Mouse (Mus musculus): ENCODE measurements at regions not wholly inside any gene's neighbourhood (a gene's known extent, or its start where the extent isn't known, plus 50 kb on each side); places are given as distances from the start of the nearest gene placed in this dataset.

GRCm38 (mm10) chr14:123219590-123219989 is 235.8 kb upstream of the Tmtc4 start:
- Histone ChIP-seq H3K4me1 (replicated peaks; ENCODE audit: control insufficient read depth, insufficient read depth, low read length) (no peaks in the 10 kb centered on the region), H3K4me2 (replicated peaks; ENCODE audit: low read depth) (no peak overlapping the region), H3K36me3 (ENCODE audit: control insufficient read depth, insufficient read depth) (no peaks in the 10 kb centered on the region), H3K27ac (ENCODE audit: low read depth, low read length) (no peak overlapping the region), H3K27me3 (replicated peaks; ENCODE audit: control insufficient read depth, insufficient read depth, low read length) (no peaks in the 10 kb centered on the region), H3K9ac (ENCODE audit: low read depth, low read length) (no peak overlapping the region), H3K9me3 (ENCODE audit: control insufficient read depth) (no peaks in the 10 kb centered on the region), H3K4me3 (ENCODE audit: low read depth, low read length) (no peak overlapping the region)
- no peak for ATAC-seq
- TF ChIP-seq CTCF (IDR thresholded peaks at IDR 0.05; ENCODE audit: low read depth): no peak
- WGBS: 83% methylated on average over 1 of the region's 1 CpGs

GRCm38 (mm10) chr14:123210241-123210640 is 226.4 kb upstream of the Tmtc4 start:
- WGBS: 83% methylated on average over 3 of the region's 3 CpGs
- Histone ChIP-seq H3K27ac (ENCODE audit: low read depth, low read length) (no peak overlapping the region), H3K4me1 (replicated peaks; ENCODE audit: control insufficient read depth, insufficient read depth, low read length) (no peaks in the 10 kb centered on the region), H3K27me3 (replicated peaks; ENCODE audit: control insufficient read depth, insufficient read depth, low read length) (no peaks in the 10 kb centered on the region), H3K36me3 (ENCODE audit: control insufficient read depth, insufficient read depth) (no peaks in the 10 kb centered on the region), H3K4me2 (replicated peaks; ENCODE audit: low read depth) (no peak overlapping the region), H3K9ac (ENCODE audit: low read depth, low read length) (no peak overlapping the region), H3K9me3 (ENCODE audit: control insufficient read depth) (no peaks in the 10 kb centered on the region), H3K4me3 (ENCODE audit: low read depth, low read length) (no peak overlapping the region)
- no peak for TF ChIP-seq CTCF (IDR thresholded peaks at IDR 0.05; ENCODE audit: low read depth)
- no peak for ATAC-seq

GRCm38 (mm10) chr14:123202848-123203247 is 219.0 kb upstream of the Tmtc4 start:
- no peak for TF ChIP-seq CTCF (IDR thresholded peaks at IDR 0.05; ENCODE audit: low read depth)
- Histone ChIP-seq H3K4me2 (replicated peaks; ENCODE audit: low read depth) (no peak overlapping the region), H3K36me3 (ENCODE audit: control insufficient read depth, insufficient read depth) (no peaks in the 10 kb centered on the region), H3K9me3 (ENCODE audit: control insufficient read depth) (no peaks in the 10 kb centered on the region), H3K4me1 (replicated peaks; ENCODE audit: control insufficient read depth, insufficient read depth, low read length) (no peaks in the 10 kb centered on the region), H3K4me3 (ENCODE audit: low read depth, low read length) (no peak overlapping the region), H3K27me3 (replicated peaks; ENCODE audit: control insufficient read depth, insufficient read depth, low read length) (no peaks in the 10 kb centered on the region), H3K27ac (ENCODE audit: low read depth, low read length) (no peak overlapping the region), H3K9ac (ENCODE audit: low read depth, low read length) (no peak overlapping the region)
- 64% methylated on average over 2 of the region's 2 CpGs for WGBS
- no peak for ATAC-seq

GRCm38 (mm10) chr14:123202313-123202712 is 218.5 kb upstream of the Tmtc4 start:
- Histone ChIP-seq H3K4me1 (replicated peaks; ENCODE audit: control insufficient read depth, insufficient read depth, low read length) (no peaks in the 10 kb centered on the region), H3K27me3 (replicated peaks; ENCODE audit: control insufficient read depth, insufficient read depth, low read length) (no peaks in the 10 kb centered on the region), H3K4me3 (ENCODE audit: low read depth, low read length) (no peak overlapping the region), H3K9ac (ENCODE audit: low read depth, low read length) (no peak overlapping the region), H3K27ac (ENCODE audit: low read depth, low read length) (no peak overlapping the region), H3K9me3 (ENCODE audit: control insufficient read depth) (no peaks in the 10 kb centered on the region), H3K36me3 (ENCODE audit: control insufficient read depth, insufficient read depth) (no peaks in the 10 kb centered on the region), H3K4me2 (replicated peaks; ENCODE audit: low read depth) (no peak overlapping the region; the same call in 1 of the 2 replicates)
- ATAC-seq: no peak
- TF ChIP-seq CTCF (IDR thresholded peaks at IDR 0.05; ENCODE audit: low read depth): no peak
- 68% methylated on average over 4 of the region's 4 CpGs for WGBS

- Histone ChIP-seq H3K4me2 (replicated peaks; ENCODE audit: low read depth) (no peak overlapping the region; the same call in 1 of the 2 replicates), H3K4me3 (ENCODE audit: low read depth, low read length) (no peak overlapping the region), H3K36me3 (ENCODE audit: control insufficient read depth, insufficient read depth) (no peaks in the 10 kb centered on the region), H3K9ac (ENCODE audit: low read depth, low read length) (no peak overlapping the region), H3K27ac (ENCODE audit: low read depth, low read length) (no peak overlapping the region), H3K9me3 (ENCODE audit: control insufficient read depth) (no peaks in the 10 kb centered on the region), H3K27me3 (replicated peaks; ENCODE audit: control insufficient read depth, insufficient read depth, low read length) (no peaks in the 10 kb centered on the region), H3K4me1 (replicated peaks; ENCODE audit: control insufficient read depth, insufficient read depth, low read length) (no peaks in the 10 kb centered on the region)
- WGBS: 56% methylated on average over 14 of the region's 14 CpGs
- TF ChIP-seq CTCF (IDR thresholded peaks at IDR 0.05; ENCODE audit: low read depth): no peak
- no peak for ATAC-seq
Observed at GRCm38 (mm10) chr14:123201426-123202274, 217.8 kb upstream of the Tmtc4 start.

GRCm38 (mm10) chr14:123199111-123199510 is 215.3 kb upstream of the Tmtc4 start:
- TF ChIP-seq CTCF (IDR thresholded peaks at IDR 0.05; ENCODE audit: low read depth): no peak
- H3K27me3 ChIP-seq (replicated peaks; ENCODE audit: control insufficient read depth, insufficient read depth, low read length): no peaks in the 10 kb centered on the region
- H3K27ac ChIP-seq (ENCODE audit: low read depth, low read length): no peak overlapping the region
- no peaks in the 10 kb centered on the region for H3K4me1 ChIP-seq (replicated peaks; ENCODE audit: control insufficient read depth, insufficient read depth, low read length)
- no peaks in the 10 kb centered on the region for H3K36me3 ChIP-seq (ENCODE audit: control insufficient read depth, insufficient read depth)
- WGBS: 74% methylated on average over 3 of the region's 3 CpGs
- no peak for ATAC-seq
- no peaks in the 10 kb centered on the region for H3K9me3 ChIP-seq (ENCODE audit: control insufficient read depth)
- H3K9ac ChIP-seq (ENCODE audit: low read depth, low read length): no peak overlapping the region
- H3K4me3 ChIP-seq (ENCODE audit: low read depth, low read length): no peak overlapping the region
- H3K4me2 ChIP-seq (replicated peaks; ENCODE audit: low read depth): no peak overlapping the region
